Mouse (Mus musculus): ENCODE data around the gene Alk. TPM values are rescaled to one million over a fixed set of nuclear protein-coding genes. Genes with fewer than 3 reads are reported as not detected.
A peak's percentile ranks its signal among the peaks of the same experiment; 100 is the strongest.

Alk gene
- polyA plus RNA-seq, 1 experiment from 2014 or later: 0.09 TPM

DNA sequence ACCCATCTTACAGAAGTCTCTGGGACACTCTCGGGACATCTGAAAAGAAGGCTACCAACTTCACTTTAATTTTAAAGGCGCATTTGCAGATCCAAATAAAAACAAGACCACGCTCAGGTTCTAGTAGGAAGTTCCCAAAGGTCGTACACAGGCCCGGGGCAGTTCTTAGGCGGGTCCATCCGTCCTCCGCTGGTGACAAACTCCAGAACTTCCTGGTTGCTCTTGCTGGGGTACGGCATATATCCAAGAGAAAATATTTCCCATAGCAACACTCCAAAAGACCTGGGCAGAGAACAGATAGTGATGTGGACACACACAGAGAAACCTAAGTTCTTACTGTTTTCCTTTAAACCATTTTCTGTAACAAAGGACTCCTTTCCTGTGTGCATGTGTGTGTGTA is 729.6 kb downstream of the Alk start:
- Histone ChIP-seq H3K36me3 (replicated peaks) (no peaks in the 10 kb centered on the region), H3K4me1 (peaks cover 2% of the 10 kb centered on the region), H3K9me3 (no peaks in the 10 kb centered on the region), H3K27me3 (ENCODE audit: poor library complexity, severe bottlenecking) (peaks cover 9% of the 10 kb centered on the region), H3K27ac (no peak overlapping the region), H3K4me3 (no peak overlapping the region)
- 91% methylated on average over 9 of the region's 9 CpGs for WGBS
- no peak for DNase-seq (ENCODE audit: extremely low spot score, low spot score)

DNA sequence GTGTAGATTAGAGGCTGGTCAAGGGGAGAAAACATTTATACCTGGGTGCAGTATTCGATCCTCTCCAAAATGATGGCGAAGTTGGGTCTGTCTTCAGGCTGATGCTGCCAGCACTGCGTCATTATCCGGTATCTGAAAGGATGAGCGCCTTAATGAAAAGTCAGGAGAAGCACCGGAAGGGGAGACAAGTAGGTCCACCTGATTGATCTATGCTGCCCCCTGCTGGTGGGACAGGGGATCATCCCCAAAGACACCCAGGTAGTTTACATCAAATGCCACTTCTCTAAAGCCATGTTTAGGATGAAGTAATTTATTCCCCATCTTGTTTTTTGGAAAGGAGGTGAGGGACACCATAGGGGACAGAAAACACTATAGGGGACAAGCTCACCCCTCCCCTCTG is 730.4 kb downstream of the Alk start:
- Histone ChIP-seq H3K27me3 (ENCODE audit: poor library complexity, severe bottlenecking) (peaks cover 16% of the 10 kb centered on the region), H3K4me3 (no peak overlapping the region), H3K9me3 (no peaks in the 10 kb centered on the region), H3K4me1 (peaks cover 9% of the 10 kb centered on the region), H3K27ac (no peak overlapping the region), H3K36me3 (replicated peaks) (no peaks in the 10 kb centered on the region)
- peak; percentile 58 for DNase-seq (ENCODE audit: extremely low spot score, low spot score)
- WGBS: 40% methylated on average over 6 of the region's 6 CpGs

DNA sequence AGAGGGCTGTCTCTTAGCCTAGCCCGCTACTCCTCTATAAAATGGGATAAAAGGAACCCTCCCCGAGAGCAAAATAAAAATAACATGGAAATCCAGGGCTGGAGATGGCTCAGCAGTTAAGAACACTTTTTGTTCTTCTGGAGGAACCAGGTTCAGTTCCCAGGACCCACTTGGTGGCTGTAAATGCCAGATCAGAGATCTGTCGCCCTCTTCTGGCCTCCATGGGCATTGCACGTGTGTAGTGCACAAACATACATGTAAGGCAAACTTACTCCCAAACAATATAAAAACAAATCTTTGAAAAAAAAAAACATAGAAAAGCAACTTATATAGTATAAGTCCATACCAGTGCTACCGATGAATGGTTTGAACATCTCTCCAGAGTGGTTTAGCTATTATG is 731.5 kb downstream of the Alk start:
- Histone ChIP-seq H3K4me3 (no peak overlapping the region), H3K36me3 (replicated peaks) (no peaks in the 10 kb centered on the region), H3K27me3 (ENCODE audit: poor library complexity, severe bottlenecking) (peaks cover 21% of the 10 kb centered on the region), H3K9me3 (no peaks in the 10 kb centered on the region), H3K4me1 (peaks cover 13% of the 10 kb centered on the region), H3K27ac (no peak overlapping the region)
- no peak for DNase-seq (ENCODE audit: extremely low spot score, low spot score)
- WGBS: 64% methylated on average over 5 of the region's 5 CpGs

DNA sequence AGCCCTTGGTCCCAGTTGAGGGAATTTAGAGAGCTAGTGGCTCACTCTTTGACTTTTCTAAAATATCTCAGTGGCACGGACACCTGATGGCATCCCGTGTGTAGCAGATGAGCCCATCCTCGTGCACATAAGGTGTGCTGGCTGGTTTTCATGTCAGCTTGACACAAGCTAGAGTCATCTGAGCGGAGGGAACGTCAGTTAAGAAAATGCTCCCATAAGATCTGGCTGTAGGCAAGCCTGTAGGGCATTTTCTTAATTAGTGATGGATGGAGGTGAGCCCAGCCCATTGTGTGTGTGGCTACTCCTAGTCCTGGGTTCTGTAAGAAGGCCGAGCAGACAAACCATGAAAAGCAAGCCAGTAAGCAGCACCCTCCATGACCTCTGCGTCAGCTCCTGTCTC is 732.4 kb downstream of the Alk start:
- no peak for DNase-seq (ENCODE audit: extremely low spot score, low spot score)
- H3K36me3 ChIP-seq (replicated peaks): no peaks in the 10 kb centered on the region
- no peaks in the 10 kb centered on the region for H3K9me3 ChIP-seq
- H3K4me1 ChIP-seq: peaks cover 13% of the 10 kb centered on the region
- peaks cover 21% of the 10 kb centered on the region for H3K27me3 ChIP-seq (ENCODE audit: poor library complexity, severe bottlenecking)
- no peak overlapping the region for H3K27ac ChIP-seq
- WGBS: 88% methylated on average over 7 of the region's 7 CpGs
- no peak overlapping the region for H3K4me3 ChIP-seq

DNA sequence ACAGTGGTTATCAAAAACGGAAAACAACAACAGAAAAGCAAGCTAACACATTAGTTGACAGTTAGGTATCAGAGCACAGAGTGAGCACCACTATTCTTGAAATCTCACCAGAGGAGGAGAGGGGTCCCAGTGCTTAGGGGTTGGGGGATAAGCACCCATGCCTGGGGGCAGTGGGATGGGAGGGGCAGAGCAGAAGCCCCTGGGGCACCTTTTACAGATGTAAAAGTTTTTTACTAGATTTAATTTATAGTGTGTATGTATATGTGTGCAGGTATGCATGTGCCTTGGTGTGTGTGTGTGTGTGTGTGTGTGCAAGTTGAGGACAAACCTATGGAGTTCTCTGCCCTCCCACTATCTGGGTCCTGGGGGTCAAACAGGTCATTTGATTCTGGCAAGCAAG is 733.8 kb downstream of the Alk start:
- no peak overlapping the region for H3K27ac ChIP-seq
- H3K27me3 ChIP-seq (ENCODE audit: poor library complexity, severe bottlenecking): peaks cover 21% of the 10 kb centered on the region
- 84% methylated on average over 1 of the region's 1 CpGs for WGBS
- no peak overlapping the region for H3K4me3 ChIP-seq
- DNase-seq (ENCODE audit: extremely low spot score, low spot score): no peak
- H3K9me3 ChIP-seq: no peaks in the 10 kb centered on the region
- H3K4me1 ChIP-seq: peaks cover 13% of the 10 kb centered on the region
- H3K36me3 ChIP-seq (replicated peaks): no peaks in the 10 kb centered on the region

DNA sequence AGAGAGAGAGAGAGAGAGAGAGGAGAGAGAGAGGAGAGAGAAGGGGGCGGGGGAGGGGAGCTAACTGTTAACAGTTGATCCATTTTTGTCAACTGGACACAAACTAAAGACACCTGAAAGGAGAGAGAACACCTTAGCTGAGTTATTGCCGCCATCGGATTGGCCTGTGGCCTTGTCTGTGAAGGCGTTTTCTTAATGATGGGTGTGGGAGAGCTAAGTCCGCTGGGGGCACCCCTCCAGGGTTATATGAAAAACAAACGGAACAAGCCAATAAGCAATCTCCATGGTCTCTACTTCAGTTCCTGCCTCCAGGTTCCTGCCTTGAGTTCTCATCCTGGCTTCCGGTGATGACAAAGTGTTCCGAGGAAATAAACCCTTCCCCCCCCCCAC is 734.2 kb downstream of the Alk start:
- 93% methylated on average over 8 of the region's 8 CpGs for WGBS
- Histone ChIP-seq H3K27ac (no peak overlapping the region), H3K36me3 (replicated peaks) (no peaks in the 10 kb centered on the region)

DNA sequence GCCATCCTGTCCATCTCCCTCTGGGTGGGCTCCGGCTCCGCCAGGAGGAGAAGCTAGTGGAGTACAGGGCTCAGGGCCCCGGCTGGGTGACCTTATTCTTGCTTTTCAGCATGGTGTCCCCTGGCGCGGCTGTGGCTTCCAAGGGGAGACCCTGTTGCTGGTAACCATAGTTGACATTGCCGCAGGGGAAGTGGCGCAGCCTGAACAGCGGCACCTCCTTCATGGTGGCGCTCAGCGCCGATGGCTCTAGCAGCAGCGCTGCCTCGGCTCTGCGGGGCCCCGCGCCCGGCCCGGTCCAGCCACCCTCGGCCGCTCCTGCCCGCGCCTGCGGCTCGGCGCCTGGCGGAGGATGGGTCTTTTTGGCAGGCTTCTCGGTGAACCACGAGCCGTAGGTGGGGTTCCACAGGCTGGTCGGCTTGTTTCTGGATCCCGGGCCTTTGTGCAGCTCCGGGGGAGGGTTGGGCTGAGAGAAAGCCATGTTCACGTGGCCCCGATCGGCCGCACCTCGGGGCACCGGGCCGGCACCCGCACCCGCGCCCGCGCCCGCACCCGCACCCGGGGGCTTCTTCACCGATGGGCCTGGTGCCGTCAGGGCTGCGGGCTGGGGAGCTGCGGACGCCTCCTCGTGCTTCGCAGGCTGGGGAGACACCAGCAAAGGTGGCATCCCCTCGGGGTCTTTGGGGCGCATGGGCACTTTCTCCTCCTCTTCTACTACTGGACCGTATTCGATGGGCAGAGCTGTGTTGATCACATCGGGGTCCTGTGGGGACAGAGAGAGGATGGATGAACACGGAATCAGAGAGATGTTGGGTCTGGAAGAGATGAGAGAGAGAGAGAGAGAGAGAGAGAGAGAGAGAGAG is 734.8 kb downstream of the Alk start:
- Histone ChIP-seq H3K36me3 (replicated peaks) (no peaks in the 10 kb centered on the region), H3K4me1 (peaks cover 13% of the 10 kb centered on the region), H3K27ac (peak overlapping the region; percentile 88), H3K4me3 (peak overlapping the region; percentile 63), H3K9me3 (no peaks in the 10 kb centered on the region), H3K27me3 (ENCODE audit: poor library complexity, severe bottlenecking) (peaks cover 21% of the 10 kb centered on the region)
- 5% methylated on average over 60 of the region's 60 CpGs for WGBS
- peak; percentile 57 for DNase-seq (ENCODE audit: extremely low spot score, low spot score)

More for the DNA sequence above, 734.2 kb downstream of the Alk start:
- H3K9me3 ChIP-seq: no peaks in the 10 kb centered on the region
- no peak overlapping the region for H3K4me3 ChIP-seq
- peaks cover 21% of the 10 kb centered on the region for H3K27me3 ChIP-seq (ENCODE audit: poor library complexity, severe bottlenecking)
- DNase-seq (ENCODE audit: extremely low spot score, low spot score): no peak
- peaks cover 13% of the 10 kb centered on the region for H3K4me1 ChIP-seq

DNA sequence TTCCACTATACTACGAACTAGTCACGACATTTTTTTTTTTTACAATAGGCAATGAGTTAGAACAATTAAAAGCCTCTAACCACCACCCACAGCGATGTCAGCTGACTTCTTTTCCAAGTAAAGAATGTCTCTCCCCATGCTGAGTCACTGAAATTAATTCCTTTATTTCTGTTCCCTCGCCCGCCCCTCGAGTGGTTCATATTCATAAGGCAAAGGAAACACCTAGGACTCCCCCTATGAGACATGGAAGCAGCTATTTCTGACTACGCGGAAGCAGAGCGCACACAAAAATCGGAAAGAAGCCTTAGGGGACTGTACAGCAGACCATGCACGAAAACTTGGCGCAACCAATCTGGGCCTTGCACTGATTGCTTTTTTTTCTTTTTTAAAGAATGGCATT is 735.6 kb downstream of the Alk start:
- no peaks in the 10 kb centered on the region for H3K9me3 ChIP-seq
- peaks cover 13% of the 10 kb centered on the region for H3K4me1 ChIP-seq
- 81% methylated on average over 12 of the region's 12 CpGs for WGBS
- no peaks in the 10 kb centered on the region for H3K36me3 ChIP-seq (replicated peaks)
- peaks cover 21% of the 10 kb centered on the region for H3K27me3 ChIP-seq (ENCODE audit: poor library complexity, severe bottlenecking)
- H3K4me3 ChIP-seq: peak overlapping the region; percentile 63
- DNase-seq (ENCODE audit: extremely low spot score, low spot score): no peak
- no peak overlapping the region for H3K27ac ChIP-seq

DNA sequence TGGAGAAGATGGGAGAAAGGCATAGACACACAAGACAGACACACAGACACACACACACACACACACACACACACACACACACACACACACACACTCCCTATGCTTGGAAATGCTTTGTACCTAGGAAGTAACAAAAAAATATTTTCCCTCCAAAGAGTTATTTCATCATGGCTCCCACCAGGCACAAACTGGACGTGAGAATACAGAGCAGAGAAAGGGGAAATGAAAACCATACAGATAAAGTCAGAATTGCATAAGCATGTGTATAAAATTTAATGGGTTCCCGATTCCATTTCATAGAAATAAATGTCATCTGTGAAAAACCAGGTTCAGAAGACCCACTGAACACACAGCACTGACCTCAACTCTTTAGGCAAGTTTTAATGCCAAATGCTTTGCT is 736.5 kb downstream of the Alk start:
- H3K27me3 ChIP-seq (ENCODE audit: poor library complexity, severe bottlenecking): peaks cover 21% of the 10 kb centered on the region
- DNase-seq (ENCODE audit: extremely low spot score, low spot score): no peak
- 92% methylated on average over 2 of the region's 2 CpGs for WGBS
- H3K27ac ChIP-seq: no peak overlapping the region
- peaks cover 13% of the 10 kb centered on the region for H3K4me1 ChIP-seq
- no peaks in the 10 kb centered on the region for H3K36me3 ChIP-seq (replicated peaks)
- no peaks in the 10 kb centered on the region for H3K9me3 ChIP-seq
- no peak overlapping the region for H3K4me3 ChIP-seq

DNA sequence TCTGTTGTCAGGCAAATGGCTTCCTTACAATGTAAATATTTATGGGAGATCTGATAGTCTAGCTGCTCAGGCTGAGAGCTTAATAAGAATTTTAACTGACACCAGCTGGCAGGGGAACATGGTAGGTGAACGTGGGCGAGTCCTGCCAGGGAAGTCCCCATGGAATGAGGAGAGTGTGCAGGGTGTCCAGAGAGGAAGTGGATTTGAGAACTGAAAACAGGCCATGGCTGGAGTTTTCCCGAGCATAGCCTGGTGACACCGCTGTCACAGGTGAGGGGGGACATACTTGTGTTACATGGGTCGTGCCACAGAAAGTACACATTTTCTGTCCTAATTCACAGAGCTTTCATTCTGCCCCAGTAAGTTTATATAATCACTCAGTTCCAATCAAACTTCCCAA is 739.0 kb downstream of the Alk start:
- no peak overlapping the region for H3K27ac ChIP-seq
- no peaks in the 10 kb centered on the region for H3K9me3 ChIP-seq
- 89% methylated on average over 5 of the region's 5 CpGs for WGBS
- peaks cover 18% of the 10 kb centered on the region for H3K27me3 ChIP-seq (ENCODE audit: poor library complexity, severe bottlenecking)
- no peaks in the 10 kb centered on the region for H3K36me3 ChIP-seq (replicated peaks)
- no peak for DNase-seq (ENCODE audit: extremely low spot score, low spot score)
- peaks cover 13% of the 10 kb centered on the region for H3K4me1 ChIP-seq
- no peak overlapping the region for H3K4me3 ChIP-seq

DNA sequence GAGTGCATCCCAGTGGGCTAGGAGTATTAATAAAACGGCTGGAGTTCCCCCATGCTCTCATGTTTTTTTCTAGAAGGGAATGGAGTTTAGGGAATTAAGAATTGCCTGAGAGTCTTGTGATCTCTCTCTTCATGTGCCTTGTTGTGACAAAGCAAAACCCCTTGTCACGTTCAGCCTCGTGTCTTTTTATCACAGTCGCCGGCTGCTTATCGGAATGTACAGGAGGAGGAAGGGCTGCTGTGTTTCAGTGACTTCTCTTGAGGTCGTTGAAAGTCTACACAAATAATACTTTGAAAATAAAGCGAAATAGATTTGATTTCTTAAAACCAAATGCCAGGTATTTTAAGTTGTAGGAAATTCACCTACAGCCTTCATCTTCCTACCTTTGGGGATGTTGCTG is 740.4 kb downstream of the Alk start:
- Histone ChIP-seq H3K27me3 (ENCODE audit: poor library complexity, severe bottlenecking) (peaks cover 5% of the 10 kb centered on the region; the same call in 1 of the 2 replicates), H3K9me3 (peaks cover 4% of the 10 kb centered on the region; the same call in 1 of the 2 replicates), H3K27ac (no peak overlapping the region), H3K36me3 (replicated peaks) (peaks cover 8% of the 10 kb centered on the region), H3K4me3 (no peak overlapping the region), H3K4me1 (peaks cover 4% of the 10 kb centered on the region; the same call in 1 of the 2 replicates)
- 89% methylated on average over 8 of the region's 8 CpGs for WGBS
- no peak for DNase-seq (ENCODE audit: extremely low spot score, low spot score)

DNA sequence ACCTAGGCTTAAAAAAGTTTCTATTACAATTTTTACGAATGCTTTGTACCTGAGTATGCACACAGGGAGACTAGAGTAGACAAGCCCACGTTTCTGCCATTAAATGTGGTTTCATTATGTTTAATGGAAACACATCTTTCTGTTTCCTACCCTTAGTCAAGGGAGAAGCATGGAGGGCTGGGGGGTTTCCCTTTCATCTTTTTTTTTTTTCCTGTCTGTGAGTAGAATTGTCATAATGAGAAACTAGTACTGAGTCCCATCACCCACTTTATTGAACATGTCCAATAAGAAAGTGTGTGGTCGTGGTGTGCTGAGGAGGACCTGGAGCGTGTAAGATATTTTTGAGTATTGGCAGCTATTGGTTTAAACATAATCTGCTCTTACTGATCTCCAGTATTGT is 741.5 kb downstream of the Alk start:
- Histone ChIP-seq H3K4me3 (no peak overlapping the region), H3K27me3 (ENCODE audit: poor library complexity, severe bottlenecking) (no peaks in the 10 kb centered on the region), H3K27ac (no peak overlapping the region), H3K4me1 (no peaks in the 10 kb centered on the region), H3K36me3 (replicated peaks) (peaks cover 16% of the 10 kb centered on the region), H3K9me3 (peaks cover 4% of the 10 kb centered on the region; the same call in 1 of the 2 replicates)
- DNase-seq (ENCODE audit: extremely low spot score, low spot score): no peak
- 90% methylated on average over 4 of the region's 4 CpGs for WGBS

DNA sequence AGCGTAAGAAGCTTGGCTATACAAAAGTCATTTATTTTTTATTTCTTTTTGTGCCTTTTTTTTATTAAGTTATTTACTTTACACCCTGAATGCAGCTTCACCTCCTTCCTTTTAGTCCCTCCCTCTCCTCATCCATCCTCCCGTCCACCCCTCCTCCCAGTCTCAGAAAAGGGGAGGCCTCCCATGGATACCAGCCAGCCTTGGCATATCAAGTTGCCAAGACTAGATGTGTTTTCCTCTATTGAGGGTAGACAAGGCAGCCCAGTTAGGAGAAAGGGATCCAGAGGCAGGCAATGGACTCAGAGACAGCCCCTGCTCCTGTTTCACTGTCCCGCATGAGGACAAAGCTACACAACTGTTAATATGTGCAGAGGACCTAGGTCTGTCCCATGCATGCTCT is 742.2 kb downstream of the Alk start:
- Histone ChIP-seq H3K4me3 (no peak overlapping the region), H3K4me1 (no peaks in the 10 kb centered on the region), H3K9me3 (peaks cover 4% of the 10 kb centered on the region; the same call in 1 of the 2 replicates), H3K27ac (no peak overlapping the region), H3K36me3 (replicated peaks) (peaks cover 16% of the 10 kb centered on the region), H3K27me3 (ENCODE audit: poor library complexity, severe bottlenecking) (no peaks in the 10 kb centered on the region)
- DNase-seq (ENCODE audit: extremely low spot score, low spot score): no peak
- 86% methylated on average over 3 of the region's 3 CpGs for WGBS

Data from forebrain, embryonic 10.5 days (tissue).